In genomic region chr15:98144861-98145507, GRCm38 (mm10) we compare ENCODE assay signal across 8 mouse cellular contexts. TPM values are rescaled to one million over a fixed set of nuclear protein-coding genes. Genes with fewer than 3 reads are reported as not detected.
DNase-seq lines count a peak whose midpoint lies in the region; ATAC-seq and TF ChIP-seq lines count a peak whose summit lies in the region.

No protein-coding gene starts in this region.

- peak overlapping the region; percentile 95 for H3K9ac ChIP-seq in liver, embryonic 12.5 days
- peak overlapping the region; percentile 96 for H3K9ac ChIP-seq in neural tube, embryonic 15.5 days (replicated peaks)

- H3K9me3 ChIP-seq in liver, embryonic 12.5 days (replicated peaks): no peaks in the 10 kb centered on the region
- no peaks in the 10 kb centered on the region for H3K9me3 ChIP-seq in neural tube, embryonic 15.5 days (replicated peaks)

- peaks cover 6% of the 10 kb centered on the region for H3K4me1 ChIP-seq in spleen, adult 2 months (ENCODE audit: control insufficient read depth, insufficient read depth, insufficient read length)
- peaks cover 15% of the 10 kb centered on the region for H3K4me1 ChIP-seq in liver, embryonic 12.5 days
- H3K4me1 ChIP-seq in neural tube, embryonic 15.5 days: peaks cover 15% of the 10 kb centered on the region

- peak; percentile 69 for ATAC-seq in liver, embryonic 12.5 days
- peak; percentile 16 for ATAC-seq in neural tube, embryonic 15.5 days (ENCODE audit: low FRiP score)

- peak overlapping the region; percentile 90 for H3K4me2 ChIP-seq in liver, embryonic 12.5 days
- H3K4me2 ChIP-seq in neural tube, embryonic 15.5 days: peak overlapping the region; percentile 84

- DNase-seq in adrenal gland, adult 8-10 months: peak; percentile 14
- DNase-seq in adrenal gland, adult 2 months: no peak
- DNase-seq in spleen, adult 2 months (ENCODE audit: low read depth in 1 of 2, low spot score in 2 of 2): no peak
- no peak for DNase-seq in spleen, postnatal 10 days (ENCODE audit: low spot score in 2 of 2)
- peak; percentile 50 for DNase-seq in heart, postnatal 4 days
- DNase-seq in ovary, postnatal 36 days (ENCODE audit: low spot score): no peak

- peak overlapping the region; percentile 93 for H3K4me3 ChIP-seq in spleen, adult 2 months (ENCODE audit: extremely low read depth, insufficient read depth, insufficient read length)
- peak overlapping the region; percentile 78 for H3K4me3 ChIP-seq in liver, embryonic 12.5 days
- H3K4me3 ChIP-seq in neural tube, embryonic 15.5 days (replicated peaks): peak overlapping the region; percentile 85

- no peak for TF ChIP-seq CTCF in spleen, adult 2 months (IDR thresholded peaks at IDR 0.05; ENCODE audit: extremely low read depth, insufficient read depth, insufficient read length, insufficient replicate concordance)

- no peak for TF ChIP-seq POLR2A in spleen, adult 2 months (IDR thresholded peaks at IDR 0.05; ENCODE audit: low read depth, low read length)

- no peaks in the 10 kb centered on the region for H3K27me3 ChIP-seq in spleen, adult 2 months (ENCODE audit: control insufficient read depth, insufficient read depth, low read length)
- H3K27me3 ChIP-seq in liver, embryonic 12.5 days (replicated peaks): no peaks in the 10 kb centered on the region
- no peaks in the 10 kb centered on the region for H3K27me3 ChIP-seq in neural tube, embryonic 15.5 days (replicated peaks)

- 2% methylated on average over 36 of the region's 36 CpGs for WGBS in spleen, adult 2 months
- under 1% methylated on average over 36 of the region's 36 CpGs for WGBS in liver, embryonic 12.5 days (ENCODE audit: insufficient replicate concordance)
- 2% methylated on average over 32 of the region's 36 CpGs for WGBS in neural tube, embryonic 15.5 days

- H3K36me3 ChIP-seq in spleen, adult 2 months (ENCODE audit: control insufficient read depth, insufficient read depth, low read length): peaks cover 6% of the 10 kb centered on the region
- peaks cover 25% of the 10 kb centered on the region for H3K36me3 ChIP-seq in liver, embryonic 12.5 days
- peaks cover 21% of the 10 kb centered on the region for H3K36me3 ChIP-seq in neural tube, embryonic 15.5 days

- peak overlapping the region; percentile 35; the same call in 1 of the 2 replicates for H3K27ac ChIP-seq in spleen, adult 2 months (ENCODE audit: insufficient read depth, low read length)
- peak overlapping the region; percentile 75 for H3K27ac ChIP-seq in liver, embryonic 12.5 days
- H3K27ac ChIP-seq in neural tube, embryonic 15.5 days (replicated peaks): peak overlapping the region; percentile 77

RNA-seq across cellular contexts. Expression of gene Asb8, which starts 20.4 kb away (rescaled TPM):
- total RNA-seq in adrenal gland, adult 8-10 months (2022): 10 to 100 TPM; 39.6 to 49.2 (median 43.8) TPM
- 10 to 100 TPM; 37.3 to 43.0 TPM for total RNA-seq in adrenal gland, adult 2 months (2021)
- polyA plus RNA-seq in adrenal gland, adult 2 months (2012; rRNA removed): 25.3 and 28.5 TPM in 2 replicates
- polyA plus RNA-seq in spleen, adult 2 months (2012; rRNA removed): 18.8 and 24.4 TPM in 2 replicates
- 100 to 1,000 TPM in 1 of 2 experiments, 10 to 100 TPM in 1; 97.9 to 103 TPM for total RNA-seq in heart, postnatal 4 days (2021)
- polyA plus RNA-seq in liver, embryonic 12.5 days (2016; fragmentation: Nextera tagmentation; extraction: Ambion mirVana): 25.6 and 25.9 TPM in 2 replicates
- 61.9 and 62.5 TPM in 2 replicates for polyA plus RNA-seq in neural tube, embryonic 15.5 days (2015; fragmentation: Nextera tagmentation; extraction: Ambion mirVana)

RNA-seq across cellular contexts. Expression of gene Ccdc184, which starts 22.0 kb away (rescaled TPM):
- 1 to 10 TPM in 2 of 4 experiments, under 1 TPM in 2; 0.59 to 1.3 (median 1.0) TPM for total RNA-seq in adrenal gland, adult 8-10 months (2022)
- under 1 TPM; 0.75 to 0.90 TPM for total RNA-seq in adrenal gland, adult 2 months (2021)
- polyA plus RNA-seq in adrenal gland, adult 2 months (2012; rRNA removed): 1.0 and 1.5 TPM in 2 replicates
- polyA plus RNA-seq in spleen, adult 2 months (2012; rRNA removed): 0.84 and 0.88 TPM in 2 replicates
- total RNA-seq in heart, postnatal 4 days (2021): under 1 TPM; 0.74 to 0.92 TPM
- polyA plus RNA-seq in liver, embryonic 12.5 days (2016; fragmentation: Nextera tagmentation; extraction: Ambion mirVana): not detected in 2 replicates
- polyA plus RNA-seq in neural tube, embryonic 15.5 days (2015; fragmentation: Nextera tagmentation; extraction: Ambion mirVana): 98.5 and 116 TPM in 2 replicates

RNA-seq across cellular contexts. Expression of gene Olfr288, which starts 50.4 kb away (rescaled TPM):
- total RNA-seq in adrenal gland, adult 8-10 months (2022): not detected
- total RNA-seq in adrenal gland, adult 2 months (2021): not detected
- not detected in 2 replicates for polyA plus RNA-seq in adrenal gland, adult 2 months (2012; rRNA removed)
- polyA plus RNA-seq in spleen, adult 2 months (2012; rRNA removed): not detected in 2 replicates
- total RNA-seq in heart, postnatal 4 days (2021): not detected
- polyA plus RNA-seq in liver, embryonic 12.5 days (2016; fragmentation: Nextera tagmentation; extraction: Ambion mirVana): not detected in 2 replicates
- polyA plus RNA-seq in neural tube, embryonic 15.5 days (2015; fragmentation: Nextera tagmentation; extraction: Ambion mirVana): not detected in 2 replicates

RNA-seq across cellular contexts. Expression of gene Senp1, which starts 51.4 kb away (rescaled TPM):
- 10 to 100 TPM; 17.8 to 24.9 (median 20.1) TPM for total RNA-seq in adrenal gland, adult 8-10 months (2022)
- 10 to 100 TPM; 15.7 to 16.5 TPM for total RNA-seq in adrenal gland, adult 2 months (2021)
- 4.1 and 5.1 TPM in 2 replicates for polyA plus RNA-seq in adrenal gland, adult 2 months (2012; rRNA removed)
- polyA plus RNA-seq in spleen, adult 2 months (2012; rRNA removed): 9.9 and 11.4 TPM in 2 replicates
- total RNA-seq in heart, postnatal 4 days (2021): 10 to 100 TPM; 23.5 to 27.2 TPM
- 27.8 and 28.4 TPM in 2 replicates for polyA plus RNA-seq in liver, embryonic 12.5 days (2016; fragmentation: Nextera tagmentation; extraction: Ambion mirVana)
- polyA plus RNA-seq in neural tube, embryonic 15.5 days (2015; fragmentation: Nextera tagmentation; extraction: Ambion mirVana): 16.8 and 22.5 TPM in 2 replicates

RNA-seq across cellular contexts. Expression of gene Pfkm, which starts 52.6 kb away (rescaled TPM):
- 100 to 1,000 TPM in 2 of 4 experiments, 10 to 100 TPM in 2; 73.8 to 119 (median 95.8) TPM for total RNA-seq in adrenal gland, adult 8-10 months (2022)
- total RNA-seq in adrenal gland, adult 2 months (2021): 10 to 100 TPM; 46.1 to 73.6 TPM
- polyA plus RNA-seq in adrenal gland, adult 2 months (2012; rRNA removed): 30.0 and 33.5 TPM in 2 replicates
- polyA plus RNA-seq in spleen, adult 2 months (2012; rRNA removed): 6.4 and 7.8 TPM in 2 replicates
- total RNA-seq in heart, postnatal 4 days (2021): 100 to 1,000 TPM; 413 to 425 TPM
- 28.8 and 30.3 TPM in 2 replicates for polyA plus RNA-seq in liver, embryonic 12.5 days (2016; fragmentation: Nextera tagmentation; extraction: Ambion mirVana)
- 85.6 and 94.3 TPM in 2 replicates for polyA plus RNA-seq in neural tube, embryonic 15.5 days (2015; fragmentation: Nextera tagmentation; extraction: Ambion mirVana)

Comparison
In these comparisons a context has a peak if more than half of its experiments do, and no peak if none do; other contexts are left out.
1. DNase-seq: peak in adrenal gland, adult 8-10 months (single experiment) and heart, postnatal 4 days (single experiment); none in adrenal gland, adult 2 months (single experiment), spleen, adult 2 months (0 of 2), spleen, postnatal 10 days (0 of 2) and ovary, postnatal 36 days (single experiment).
2. RNA of gene Ccdc184, which starts 22.0 kb away (polyA plus RNA-seq): 98.5 to 116 TPM in neural tube, embryonic 15.5 days; 1.0 to 1.5 TPM in adrenal gland, adult 2 months, 0.84 to 0.88 TPM in spleen, adult 2 months and not detected in liver, embryonic 12.5 days; every median in the first group is over 10 times any median in the second.
3. Peak in every context shown above with its lines, with median percentiles within 50 percentile points of each other: H3K27ac ChIP-seq and H3K4me3 ChIP-seq.